Comparison of ENCODE assay signal across 30 mouse cellular contexts in genomic region chr15:98521245-98521644, GRCm38 (mm10). TPM values are rescaled to one million over a fixed set of nuclear protein-coding genes. Genes with fewer than 3 reads are reported as not detected.
"Had no signal": no experiment of that assay in that cellular context is flagged by ENCODE, and none has a peak within 500 bp of the region (broad histone marks: within the 10 kb centered on the region; RNA-seq: fewer than 3 reads in every experiment).

No protein-coding gene starts in this region.

- H3K4me1 ChIP-seq: limb, embryonic 12.5 days; limb, embryonic 15.5 days; midbrain, embryonic 10.5 days had no signal

- H3K27ac ChIP-seq: limb, embryonic 12.5 days; limb, embryonic 15.5 days; liver, embryonic 14.5 days; midbrain, embryonic 10.5 days; neural tube, embryonic 13.5 days had no signal

- DNase-seq: kidney, adult 18-20 months; kidney, adult 9 months; kidney, postnatal 14 days; kidney, postnatal 4 days; left cerebral cortex, postnatal 4 days; liver, postnatal 0 days; lung, embryonic 14.5 days; lung, postnatal 10 days; lung, postnatal 36 days; midbrain, embryonic 14.5 days; retina, postnatal 1 day; spleen, adult 18-20 months; thymus, adult 18-20 months; thymus, postnatal 14 days; thymus, postnatal 4 days had no signal

- H3K27me3 ChIP-seq: limb, embryonic 12.5 days; limb, embryonic 15.5 days; megakaryocyte, embryonic 14.5 days; neural tube, embryonic 13.5 days had no signal

- H3K4me2 ChIP-seq: limb, embryonic 12.5 days; limb, embryonic 15.5 days; liver, embryonic 11.5 days; lung, embryonic 14.5 days; neural tube, embryonic 13.5 days had no signal

- H3K4me3 ChIP-seq: limb, embryonic 12.5 days; limb, embryonic 15.5 days; megakaryocyte, embryonic 14.5 days; midbrain, embryonic 10.5 days; neural tube, embryonic 13.5 days had no signal

RNA-seq across cellular contexts. Expression of gene Olfr279, which starts 29.0 kb away (rescaled TPM):
- total RNA-seq: layer of hippocampus, adult 18-20 months; left cerebral cortex, adult 8-10 months; left cerebral cortex, postnatal 4 days; neutrophil, adult 5-6 weeks had no signal
- polyA plus RNA-seq: kidney, embryonic 16.5 days; limb, embryonic 12.5 days; limb, embryonic 15.5 days; liver, embryonic 11.5 days; liver, embryonic 14.5 days; liver, postnatal 0 days; lung, embryonic 14.5 days; midbrain, embryonic 10.5 days; midbrain, embryonic 14.5 days; neural tube, embryonic 13.5 days; stomach, embryonic 16.5 days had no signal

RNA-seq across cellular contexts. Expression of gene Lalba, which starts 38.7 kb away (rescaled TPM):
- total RNA-seq: layer of hippocampus, adult 18-20 months; layer of hippocampus, postnatal 14 days; left cerebral cortex, adult 8-10 months; left cerebral cortex, postnatal 14 days; left cerebral cortex, postnatal 4 days; neutrophil, adult 5-6 weeks had no signal
- polyA plus RNA-seq: liver, embryonic 11.5 days; liver, embryonic 14.5 days; liver, postnatal 0 days; midbrain, embryonic 14.5 days; neural tube, embryonic 13.5 days; testis, adult 2 months had no signal

RNA-seq across cellular contexts. Expression of gene 4930415O20Rik, which starts 49.6 kb away (rescaled TPM):
- total RNA-seq: layer of hippocampus, adult 18-20 months; layer of hippocampus, postnatal 14 days; left cerebral cortex, adult 8-10 months; left cerebral cortex, postnatal 14 days; left cerebral cortex, postnatal 4 days; neutrophil, adult 5-6 weeks had no signal
- polyA plus RNA-seq: limb, embryonic 15.5 days; liver, embryonic 14.5 days; liver, postnatal 0 days; lung, embryonic 14.5 days; midbrain, embryonic 10.5 days; midbrain, embryonic 14.5 days; neural tube, embryonic 13.5 days had no signal
